Mouse (Mus musculus): Measurements from ENCODE around the gene Lrmda.

The Lrmda gene

GRCm38 (mm10) chr14:22019252-22019948, at the start of gene Lrmda:
Gene Lrmda, plus strand, starts transcription at chr14:22019712.
- peak; percentile 11 for DNase-seq (ENCODE audit: low read depth)

- DNase-seq (ENCODE audit: low read depth), result peak; percentile 85
Measured at GRCm38 (mm10) chr14:21981462-21981861, 38.0 kb upstream of the Lrmda start.

- DNase-seq (ENCODE audit: low read depth), result peak; percentile 38
Measured at GRCm38 (mm10) chr14:21982096-21982591, 37.4 kb upstream of the Lrmda start.

GRCm38 (mm10) chr14:21982592-21983310, 36.8 kb upstream of the Lrmda start:
- peak; percentile 66 for DNase-seq (ENCODE audit: low read depth)

GRCm38 (mm10) chr14:21983311-21983949, 36.1 kb upstream of the Lrmda start:
- peak; percentile 60 for DNase-seq (ENCODE audit: low read depth)

- peak; percentile 6 for DNase-seq (ENCODE audit: low read depth)
Measured at GRCm38 (mm10) chr14:21983950-21984730, 35.4 kb upstream of the Lrmda start.

- peak; percentile 71 for DNase-seq (ENCODE audit: low read depth)
Measured at GRCm38 (mm10) chr14:21984757-21985425, 34.6 kb upstream of the Lrmda start.

GRCm38 (mm10) chr14:21985426-21985931, 34.0 kb upstream of the Lrmda start:
- DNase-seq (ENCODE audit: low read depth), result peak; percentile 62

- peak; percentile 81 for DNase-seq (ENCODE audit: low read depth)
Measured at GRCm38 (mm10) chr14:21985981-21986732, 33.4 kb upstream of the Lrmda start.

- DNase-seq (ENCODE audit: low read depth), result peak; percentile 83
Measured at GRCm38 (mm10) chr14:21986733-21987659, 32.5 kb upstream of the Lrmda start.

- peak; percentile 97 for DNase-seq (ENCODE audit: low read depth)
Measured at GRCm38 (mm10) chr14:21987660-21988576, 31.6 kb upstream of the Lrmda start.

GRCm38 (mm10) chr14:21988577-21989290, 30.8 kb upstream of the Lrmda start:
- DNase-seq (ENCODE audit: low read depth), result peak; percentile 51

GRCm38 (mm10) chr14:21989291-21989913, 30.1 kb upstream of the Lrmda start, which contains the start of gene Zfp503:
Gene Zfp503, minus strand, starts transcription at chr14:21989601.
- DNase-seq (ENCODE audit: low read depth), result peak; percentile 90

- peak; percentile 60 for DNase-seq (ENCODE audit: low read depth)
Measured at GRCm38 (mm10) chr14:21990321-21991021, 29.0 kb upstream of the Lrmda start.

GRCm38 (mm10) chr14:21991251-21991780, 28.2 kb upstream of the Lrmda start:
- DNase-seq (ENCODE audit: low read depth), result peak; percentile 82

- peak; percentile 53 for DNase-seq (ENCODE audit: low read depth)
Measured at GRCm38 (mm10) chr14:21991856-21992255, 27.7 kb upstream of the Lrmda start.
